Mouse (Mus musculus) duodenum, adult 2 months (tissue): ENCODE data around the gene Chmp1a. TPM values are rescaled to one million over a fixed set of nuclear protein-coding genes. Genes with fewer than 3 reads are reported as not detected.

ENCODE experiments used
- polyA plus RNA-seq: library from polyadenylated mRNA; depleted of rRNA; stranded (reverse); fragments of >200 nt; gene quantifications from 2 replicates; pipeline ENCODE4 v1.2.3, GENCODE M21; 2012; ENCODE audit warnings: low replicate concordance; rRNA removed

The Chmp1a gene
- polyA plus RNA-seq, result 98.3 and 162 TPM in 2 replicates

DNA sequence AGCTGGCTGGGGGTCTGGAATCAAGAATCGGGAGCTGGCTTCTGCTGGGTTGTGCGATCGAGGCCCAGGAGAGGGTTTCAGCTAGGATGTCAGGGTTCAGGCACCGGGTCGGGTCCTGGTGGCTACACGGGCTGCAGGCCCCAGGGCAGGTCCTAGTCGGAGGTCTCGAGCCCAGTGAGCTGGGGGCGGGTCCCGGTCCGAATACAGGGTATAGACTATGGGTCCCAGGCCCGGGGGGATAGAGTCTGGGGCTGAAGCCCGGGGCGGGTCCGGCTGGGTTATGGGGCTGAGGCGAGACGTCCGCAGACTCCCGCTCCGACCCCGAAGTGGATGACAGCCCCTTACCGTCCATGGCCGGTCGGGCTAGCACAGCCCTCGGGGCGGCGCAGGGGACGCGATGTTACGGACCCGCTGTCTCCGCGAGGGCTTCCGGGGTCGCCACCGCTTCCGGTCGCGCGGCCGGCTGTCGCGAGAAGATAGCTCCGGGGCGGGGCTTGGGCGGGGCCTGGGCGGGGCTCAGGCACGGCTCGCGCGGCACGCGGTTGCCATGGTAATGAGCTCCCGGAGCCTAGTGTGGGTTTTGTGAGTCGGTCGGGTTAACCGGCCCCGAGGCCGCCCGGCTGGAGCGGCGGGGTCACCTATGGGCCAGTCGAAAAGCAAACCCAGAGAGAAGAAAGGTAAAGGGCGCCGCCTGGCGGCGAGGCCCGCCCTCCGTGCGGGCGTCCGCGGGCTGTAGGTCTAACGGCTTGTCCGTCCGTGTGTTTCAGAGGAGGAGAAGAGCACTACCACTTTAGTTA, at the start of gene Chmp1a, which contains the start of gene Spata33:
Gene Chmp1a, minus strand, starts transcription at position 443 of the 797 bp plus-strand sequence.
Gene Spata33, plus strand, starts transcription at position 512 of the 797 bp plus-strand sequence.

DNA sequence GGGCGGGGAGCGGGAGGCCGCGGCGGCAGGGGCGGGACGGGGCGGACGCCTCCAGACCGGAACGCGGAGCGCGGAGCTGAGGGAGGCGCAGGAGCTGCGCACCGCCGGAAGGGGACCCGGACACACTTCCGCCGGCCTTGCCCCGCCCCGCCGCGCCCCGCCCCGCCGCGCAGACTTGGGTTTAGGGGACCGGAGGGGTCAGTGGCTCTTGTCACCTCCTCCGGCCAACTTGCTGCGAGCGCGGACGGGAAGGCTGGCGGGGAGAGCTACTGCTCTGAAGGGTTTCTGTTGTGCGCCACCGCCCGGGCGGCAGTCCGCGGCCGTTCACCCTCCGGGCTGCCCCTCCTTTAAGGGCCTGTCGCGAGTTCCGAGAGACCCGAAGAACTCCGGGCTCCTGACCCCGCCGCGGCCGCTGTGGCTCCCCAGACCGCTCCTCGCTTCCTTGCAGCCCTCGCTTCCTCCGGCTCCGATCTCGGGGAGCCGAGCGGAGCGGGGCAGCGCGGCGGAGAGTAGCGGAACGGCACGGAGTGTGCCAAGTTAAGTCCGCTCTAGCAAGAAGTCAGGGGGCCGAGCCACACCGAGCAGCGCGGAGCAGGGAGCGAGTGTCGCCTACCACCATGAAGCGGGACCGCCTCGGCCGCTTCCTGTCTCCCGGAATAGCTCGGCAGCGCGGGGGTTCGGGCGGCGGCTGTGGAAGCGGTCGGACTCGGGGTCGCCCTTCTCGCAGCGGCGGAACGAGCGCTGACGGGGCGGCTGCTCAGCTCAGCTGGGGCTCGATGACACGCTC, 41.7 kb upstream of the Chmp1a start, which contains the start of the genes Zfp276 and Vps9d1:
Gene Zfp276, plus strand, starts transcription at position 97 of the 787 bp plus-strand sequence.
Gene Vps9d1, minus strand, starts transcription at position 250 of the 787 bp plus-strand sequence.

DNA sequence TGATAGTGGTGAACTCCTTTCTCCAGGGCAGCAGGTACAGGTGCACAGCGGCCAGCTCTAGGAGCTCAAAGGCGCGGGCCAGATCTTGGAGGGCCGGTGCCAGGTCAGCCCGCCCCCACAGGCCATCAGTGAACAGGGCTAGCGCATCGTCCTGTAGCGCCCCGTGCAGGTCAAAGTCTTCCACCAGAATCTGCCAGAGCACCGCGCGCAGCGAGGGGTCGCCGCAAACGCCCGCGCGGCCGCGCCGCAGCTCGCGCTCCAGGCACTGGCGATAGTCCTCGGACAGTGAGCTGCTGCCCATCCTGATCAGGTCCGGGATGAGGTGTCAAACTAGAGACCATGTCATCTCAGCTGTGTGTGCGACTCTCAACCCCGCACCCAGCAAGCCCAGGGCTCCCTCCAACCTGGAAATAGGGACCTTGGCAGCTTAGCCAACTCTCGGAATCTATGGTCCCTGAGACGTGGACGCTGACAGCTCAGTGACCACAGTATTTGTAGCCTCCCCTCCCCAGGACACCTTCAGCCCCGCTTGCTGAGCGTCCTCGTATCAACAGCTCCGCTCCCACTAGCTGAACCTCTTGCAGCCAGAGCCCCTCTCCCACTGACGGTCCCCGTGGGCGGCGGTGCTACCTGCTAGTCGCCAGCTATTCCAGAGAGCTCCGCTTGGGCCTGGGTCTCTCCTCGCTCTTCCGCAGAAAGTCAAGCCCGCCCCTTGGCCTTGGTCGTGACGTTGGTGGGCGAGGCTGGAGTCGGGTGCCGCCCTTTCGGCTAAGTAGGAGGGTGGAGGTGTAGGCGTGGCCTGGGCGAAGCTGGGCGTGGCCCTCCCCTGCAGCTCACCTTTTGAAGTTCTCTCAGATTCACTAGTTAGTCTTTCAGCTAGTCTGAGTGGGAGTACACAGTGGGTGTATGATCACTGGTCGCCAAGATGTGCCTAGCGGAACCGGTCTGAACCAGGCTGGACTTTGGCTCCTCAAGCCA, 23.2 kb upstream of the Chmp1a start, which contains the start of gene Spata2l:
Gene Spata2l, minus strand, starts transcription at position 714 of the 978 bp plus-strand sequence.

DNA sequence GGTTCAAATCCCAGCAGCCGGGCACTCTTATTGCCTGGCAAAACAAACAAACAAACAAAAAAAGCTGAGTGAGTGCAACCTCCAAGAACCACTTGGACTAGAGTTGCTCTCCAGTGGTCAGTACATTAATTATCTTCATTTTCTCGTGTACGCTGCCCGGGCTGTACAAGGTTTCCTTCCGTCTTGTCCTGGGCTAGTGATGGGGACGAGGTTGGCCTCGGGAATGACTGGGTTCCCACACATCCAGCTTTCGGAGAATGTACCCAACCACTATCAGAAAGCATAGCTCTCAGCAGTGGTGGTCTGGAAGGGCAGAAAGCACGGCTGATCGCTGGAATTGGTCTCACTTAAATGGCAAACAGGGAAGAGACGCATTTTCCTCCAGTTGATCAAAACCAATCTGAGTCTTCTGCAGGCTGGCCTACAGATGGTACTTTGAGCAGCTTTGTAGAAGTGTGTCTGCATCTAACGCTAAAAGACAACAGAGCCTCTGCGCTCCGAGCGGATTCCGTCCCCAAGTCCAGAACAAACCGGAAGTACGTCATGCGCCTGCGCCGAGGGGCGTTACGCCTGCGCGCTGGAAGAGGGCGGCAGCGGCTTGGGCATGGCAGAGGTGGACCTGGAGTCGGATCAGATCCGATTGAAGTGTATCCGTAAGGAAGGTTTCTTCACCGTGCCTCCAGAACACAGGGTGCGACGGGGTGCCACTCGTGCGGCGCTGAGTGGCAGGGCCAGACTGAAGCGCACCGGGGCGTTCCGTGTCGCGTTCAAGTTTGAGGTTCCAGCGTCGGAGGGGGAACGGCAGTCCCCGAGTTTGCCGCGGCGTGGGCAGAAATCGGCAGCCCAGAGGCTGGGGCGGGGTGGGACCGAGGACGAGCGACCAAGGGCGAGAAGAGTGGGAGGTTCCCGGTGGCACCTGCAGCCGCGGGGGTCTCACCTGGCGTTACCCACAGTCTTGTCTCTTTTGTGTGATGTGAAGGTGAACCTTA, 12.0 kb upstream of the Chmp1a start, which contains the start of gene Cdk10:
Gene Cdk10, plus strand, starts transcription at position 565 of the 989 bp plus-strand sequence.

DNA sequence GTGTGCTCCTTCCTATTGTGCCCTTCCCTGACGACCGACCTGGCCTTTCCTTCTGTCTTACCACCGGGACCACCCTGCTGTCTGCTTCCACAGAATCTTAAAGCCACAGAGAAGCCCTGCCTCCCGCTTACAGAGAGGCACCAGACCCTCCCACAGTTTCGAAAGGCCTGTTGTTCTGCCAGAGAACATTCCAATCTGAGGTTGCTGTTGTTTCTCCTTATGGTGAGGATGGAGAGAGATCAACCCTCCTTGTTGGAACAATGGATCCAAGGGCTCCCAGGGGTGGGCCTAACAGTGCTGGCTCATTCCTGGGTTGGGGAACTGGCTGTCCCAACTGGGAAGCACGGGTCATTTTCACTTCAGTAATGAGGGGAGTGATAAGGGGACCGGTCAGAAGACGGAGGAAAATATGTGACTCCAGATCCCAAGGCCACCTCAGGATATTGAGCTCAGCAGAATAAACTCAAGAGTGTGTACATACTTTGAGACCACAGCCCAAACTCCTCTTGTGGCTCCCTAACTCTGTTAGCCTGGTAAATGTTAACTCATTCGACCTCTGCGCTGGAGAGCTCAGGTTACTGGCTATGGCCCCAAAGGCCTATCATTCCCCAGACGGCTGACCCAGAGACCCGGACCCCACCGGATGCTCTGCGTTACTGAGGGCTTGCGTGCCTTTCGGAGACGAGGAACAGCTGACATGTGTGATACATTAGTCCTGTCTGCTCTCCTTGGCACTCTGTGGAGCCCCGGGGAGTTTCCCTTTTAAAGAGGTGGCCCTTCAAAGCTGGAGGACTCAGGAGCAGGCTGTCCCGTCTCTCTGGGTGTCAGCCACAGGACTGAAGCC, 26.8 kb downstream of the Chmp1a start, which contains the start of gene Dpep1:
Gene Dpep1, plus strand, starts transcription at position 677 of the 844 bp plus-strand sequence.

DNA sequence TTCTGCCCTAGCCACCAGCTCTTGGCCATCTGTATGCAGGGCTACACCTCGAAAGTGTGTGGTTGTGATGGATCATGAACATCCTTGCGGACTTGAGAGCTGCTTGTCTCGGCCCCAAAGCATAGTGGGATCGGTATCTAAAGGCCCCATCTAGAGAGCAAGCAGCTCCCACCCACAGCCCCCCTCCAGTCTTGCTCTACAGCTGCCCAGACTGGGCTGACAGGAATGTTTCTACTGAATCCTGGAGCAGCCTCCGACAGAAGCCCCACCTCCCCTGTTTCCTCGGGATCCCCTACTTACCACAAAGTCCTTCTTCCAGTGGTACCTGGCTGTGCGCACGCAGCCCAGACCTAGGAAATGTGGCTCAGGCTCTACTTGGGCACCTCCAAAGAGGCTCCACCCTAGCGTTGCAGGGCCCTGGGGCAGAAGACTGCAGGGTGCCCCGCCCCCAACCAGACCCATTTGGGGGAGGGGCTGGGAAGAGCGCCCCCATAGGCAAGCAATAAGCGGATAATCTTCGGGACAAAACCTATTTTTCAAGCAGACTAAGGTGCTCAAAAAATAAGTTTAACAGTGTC, 54.6 kb downstream of the Chmp1a start, which contains the start of gene Sult5a1:
Gene Sult5a1, minus strand, starts transcription at position 428 of the 578 bp plus-strand sequence.

Other genes starting within 250 kb of the Chmp1a start
- gene Ankrd11, start 170.5 kb downstream of the Chmp1a start, polyA plus RNA-seq, result 34.4 and 43.1 TPM in 2 replicates
- gene Spg7, start 149.8 kb downstream of the Chmp1a start, polyA plus RNA-seq, result 151 and 211 TPM in 2 replicates
- gene Rpl13, start 110.4 kb downstream of the Chmp1a start, polyA plus RNA-seq, result 1,912 and 2,891 TPM in 2 replicates
- 1.0 and 1.5 TPM in 2 replicates for gene Cpne7, start 95.4 kb downstream of the Chmp1a start, polyA plus RNA-seq
- gene Sult5a1, start 54.4 kb downstream of the Chmp1a start, polyA plus RNA-seq, result 0.79 and 2.6 TPM in 2 replicates
- 120 and 652 TPM in 2 replicates for gene Dpep1, start 26.5 kb downstream of the Chmp1a start, polyA plus RNA-seq
- gene Spata33, start 69 bp upstream of the Chmp1a start, polyA plus RNA-seq, result 0.11 and 0.25 TPM in 2 replicates
- 35.7 and 43.0 TPM in 2 replicates for gene Cdk10, start 12.1 kb upstream of the Chmp1a start, polyA plus RNA-seq
- gene Spata2l, start 23.5 kb upstream of the Chmp1a start, polyA plus RNA-seq, result 8.9 and 20.0 TPM in 2 replicates
- gene Zfp276, start 41.4 kb upstream of the Chmp1a start, polyA plus RNA-seq, result 26.1 and 27.8 TPM in 2 replicates
- gene Vps9d1, start 41.6 kb upstream of the Chmp1a start, polyA plus RNA-seq, result 77.9 and 100 TPM in 2 replicates
- gene Fanca, start 105.8 kb upstream of the Chmp1a start, polyA plus RNA-seq, result 19.5 and 32.4 TPM in 2 replicates
- gene Spire2, start 120.0 kb upstream of the Chmp1a start, polyA plus RNA-seq, result 27.8 and 46.5 TPM in 2 replicates
- gene Tcf25, start 161.0 kb upstream of the Chmp1a start, polyA plus RNA-seq, result 99.9 and 118 TPM in 2 replicates
- gene Mc1r, start 194.3 kb upstream of the Chmp1a start, polyA plus RNA-seq, result not detected in 2 replicates
- 7.2 and 15.3 TPM in 2 replicates for gene Tubb3, start 198.7 kb upstream of the Chmp1a start, polyA plus RNA-seq
- gene Def8, start 210.8 kb upstream of the Chmp1a start, polyA plus RNA-seq, result 17.8 and 24.0 TPM in 2 replicates